Mouse (Mus musculus): ENCODE data around the gene Krtap28-10. TPM values are rescaled to one million over a fixed set of nuclear protein-coding genes. Genes with fewer than 3 reads are reported as not detected.
"Not testable (repeated sequence)": the region's sequence is repeated elsewhere in the genome, so short reads cannot be mapped to it uniquely, and the experiment has no call there.

Gene Krtap28-10
- polyA plus RNA-seq, 1 experiment from 2014 or later, result not detected

DNA sequence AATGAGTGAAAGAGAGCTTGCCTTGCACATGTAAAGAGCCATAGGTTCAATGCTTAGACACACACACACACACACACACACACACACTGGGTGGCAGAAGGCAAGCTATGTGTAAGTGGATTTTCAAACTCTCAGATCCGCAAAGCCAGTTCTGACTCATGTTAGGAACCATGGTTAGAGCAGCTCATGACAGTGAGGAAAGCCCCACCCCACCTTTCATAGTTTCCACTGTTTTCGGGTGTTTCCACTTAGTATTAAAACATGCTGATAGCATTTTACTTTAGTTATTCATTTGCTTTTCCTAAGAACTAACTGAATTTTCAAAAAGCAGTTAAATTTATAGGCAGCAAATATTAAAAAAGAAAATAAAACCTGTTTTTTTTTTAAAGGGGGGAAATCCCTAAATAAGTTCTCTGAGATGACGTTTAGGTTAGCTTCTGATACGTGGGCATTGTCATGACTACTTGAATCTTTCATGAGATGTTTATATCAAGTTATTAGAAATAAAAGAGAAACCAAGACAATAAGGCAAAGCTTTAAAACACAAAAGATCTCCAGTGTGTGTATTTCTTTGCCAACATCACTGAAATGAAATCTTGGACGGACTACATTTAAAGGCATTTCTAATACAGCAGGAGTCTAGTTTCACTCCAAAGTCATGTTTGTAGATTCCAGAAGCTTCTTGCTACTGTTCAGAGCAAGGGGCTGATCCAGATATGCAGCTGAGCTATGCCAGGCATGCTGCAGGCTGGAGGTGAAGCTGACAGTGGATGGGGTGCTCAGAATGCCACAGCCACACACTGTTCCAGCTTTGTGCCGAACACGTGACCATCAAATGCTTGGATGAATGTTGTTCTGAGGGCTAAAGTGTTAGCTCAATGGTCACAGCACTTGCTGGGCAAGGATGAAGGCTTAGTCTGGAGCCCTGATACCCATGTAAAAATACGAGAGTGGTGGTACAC, 35.8 kb downstream of the Krtap28-10 start:
- H3K27me3 ChIP-seq, result no peaks in the 10 kb centered on the region
- no peak overlapping the region for H3K4me3 ChIP-seq
- no peaks in the 10 kb centered on the region for H3K9me3 ChIP-seq
- H3K27ac ChIP-seq, result no peak overlapping the region
- H3K4me2 ChIP-seq, result no peak overlapping the region
- no peaks in the 10 kb centered on the region for H3K36me3 ChIP-seq
- no peaks in the 10 kb centered on the region for H3K4me1 ChIP-seq
- no peak overlapping the region for H3K9ac ChIP-seq
- WGBS, result 77% methylated on average over 8 of the region's 8 CpGs
- no peak for ATAC-seq (ENCODE audit: insufficient number of reproducible peaks, insufficient read depth, low FRiP score, low TSS enrichment, low read depth)

DNA sequence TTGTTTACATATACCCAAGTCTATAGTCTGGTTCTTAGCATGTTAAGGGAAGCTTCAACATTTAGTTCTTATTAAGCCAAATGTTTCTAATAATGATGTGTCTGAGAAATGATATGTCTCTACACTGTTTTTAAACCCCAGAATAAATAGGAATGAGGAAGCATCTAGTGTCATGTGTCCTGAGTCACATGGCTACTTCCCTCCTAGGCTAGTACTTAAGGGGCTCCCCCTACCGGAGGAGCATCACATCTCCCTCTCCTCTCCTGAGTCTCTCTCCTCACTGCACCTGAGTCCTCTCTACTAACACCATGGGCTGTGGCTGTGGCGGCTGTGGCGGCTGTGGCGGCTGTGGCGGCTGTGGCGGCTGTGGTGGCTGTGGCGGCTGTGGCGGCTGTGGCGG, 42.0 kb downstream of the Krtap28-10 start, which contains the start of gene Gm47959:
Gm47959 (plus strand) TSS at position 243 of the 400 bp plus-strand sequence.
- not testable (repeated sequence) for ATAC-seq (ENCODE audit: insufficient number of reproducible peaks, insufficient read depth, low FRiP score, low TSS enrichment, low read depth); H3K4me2 ChIP-seq; H3K4me1 ChIP-seq; H3K4me3 ChIP-seq; H3K27ac ChIP-seq; H3K27me3 ChIP-seq; H3K36me3 ChIP-seq; H3K9ac ChIP-seq; H3K9me3 ChIP-seq
- WGBS, result 95% methylated on average over 9 of the region's 9 CpGs

- no peak overlapping the region for H3K27ac ChIP-seq
- no peak for ATAC-seq (ENCODE audit: insufficient number of reproducible peaks, insufficient read depth, low FRiP score, low TSS enrichment, low read depth)
- 81% methylated on average over 3 of the region's 3 CpGs for WGBS
- H3K9ac ChIP-seq, result no peak overlapping the region
- H3K4me2 ChIP-seq, result no peak overlapping the region
- no peaks in the 10 kb centered on the region for H3K9me3 ChIP-seq
- H3K36me3 ChIP-seq, result no peaks in the 10 kb centered on the region
- no peaks in the 10 kb centered on the region for H3K27me3 ChIP-seq
- H3K4me3 ChIP-seq, result no peak overlapping the region
- H3K4me1 ChIP-seq, result no peaks in the 10 kb centered on the region
Measured at GRCm38 (mm10) chr1:82993947-82994346, 48.3 kb downstream of the Krtap28-10 start.

GRCm38 (mm10) chr1:82992093-82992492, 50.2 kb downstream of the Krtap28-10 start:
- WGBS, result 91% methylated on average over 6 of the region's 6 CpGs
- no peak for ATAC-seq (ENCODE audit: insufficient number of reproducible peaks, insufficient read depth, low FRiP score, low TSS enrichment, low read depth)
- no peaks in the 10 kb centered on the region for H3K27me3 ChIP-seq
- H3K27ac ChIP-seq, result no peak overlapping the region
- H3K4me2 ChIP-seq, result no peak overlapping the region
- H3K9ac ChIP-seq, result no peak overlapping the region
- H3K4me3 ChIP-seq, result no peak overlapping the region
- no peaks in the 10 kb centered on the region for H3K9me3 ChIP-seq
- H3K36me3 ChIP-seq, result no peaks in the 10 kb centered on the region
- H3K4me1 ChIP-seq, result no peaks in the 10 kb centered on the region

GRCm38 (mm10) chr1:82991596-82991995, 50.7 kb downstream of the Krtap28-10 start:
- Histone ChIP-seq H3K4me1 (no peaks in the 10 kb centered on the region), H3K36me3 (no peaks in the 10 kb centered on the region), H3K4me3 (no peak overlapping the region), H3K9ac (no peak overlapping the region), H3K9me3 (no peaks in the 10 kb centered on the region), H3K27ac (no peak overlapping the region), H3K4me2 (no peak overlapping the region), H3K27me3 (no peaks in the 10 kb centered on the region)
- 77% methylated on average over 3 of the region's 3 CpGs for WGBS
- ATAC-seq (ENCODE audit: insufficient number of reproducible peaks, insufficient read depth, low FRiP score, low TSS enrichment, low read depth), result no peak

Other genes starting within 250 kb of the Krtap28-10 start
- gene Agfg1, start 203.0 kb downstream of the Krtap28-10 start, polyA plus RNA-seq (2015; fragmentation: Nextera tagmentation; extraction: Ambion mirVana), result 22.9 and 28.1 TPM in 2 replicates
- 0.35 TPM in 1 of 2 replicates, not detected in the other for gene A030005L19Rik, start 129.2 kb downstream of the Krtap28-10 start, polyA plus RNA-seq (2015; fragmentation: Nextera tagmentation; extraction: Ambion mirVana)
- gene A030014E15Rik, start 117.6 kb downstream of the Krtap28-10 start, polyA plus RNA-seq (2015; fragmentation: Nextera tagmentation; extraction: Ambion mirVana), result not detected in 2 replicates
- gene Gm6217, start 111.1 kb downstream of the Krtap28-10 start, polyA plus RNA-seq (2015; fragmentation: Nextera tagmentation; extraction: Ambion mirVana), result not detected in 2 replicates
- not detected in 2 replicates for gene A030003K21Rik, start 99.1 kb downstream of the Krtap28-10 start, polyA plus RNA-seq (2015; fragmentation: Nextera tagmentation; extraction: Ambion mirVana)
- not detected in 2 replicates for gene Gm7544, start 86.5 kb downstream of the Krtap28-10 start, polyA plus RNA-seq (2015; fragmentation: Nextera tagmentation; extraction: Ambion mirVana)
- not detected in 2 replicates for gene Gm47955, start 82.2 kb downstream of the Krtap28-10 start, polyA plus RNA-seq (2015; fragmentation: Nextera tagmentation; extraction: Ambion mirVana)
- gene Gm47959, start 41.9 kb downstream of the Krtap28-10 start, polyA plus RNA-seq (2015; fragmentation: Nextera tagmentation; extraction: Ambion mirVana), result not detected in 2 replicates
- gene Slc19a3, start 4.0 kb downstream of the Krtap28-10 start, polyA plus RNA-seq (2015; fragmentation: Nextera tagmentation; extraction: Ambion mirVana), result 0.13 and 0.19 TPM in 2 replicates
- not detected in 2 replicates for gene Gm47969, start 2.5 kb upstream of the Krtap28-10 start, polyA plus RNA-seq (2015; fragmentation: Nextera tagmentation; extraction: Ambion mirVana)
- gene A030005K14Rik, start 16.9 kb upstream of the Krtap28-10 start, polyA plus RNA-seq (2015; fragmentation: Nextera tagmentation; extraction: Ambion mirVana), result not detected in 2 replicates
- not detected in 2 replicates for gene Krtap28-13, start 18.4 kb upstream of the Krtap28-10 start, polyA plus RNA-seq (2015; fragmentation: Nextera tagmentation; extraction: Ambion mirVana)
- 1.1 TPM in 1 of 2 replicates, not detected in the other for gene Ccl20, start 74.3 kb upstream of the Krtap28-10 start, polyA plus RNA-seq (2015; fragmentation: Nextera tagmentation; extraction: Ambion mirVana)
- gene Daw1, start 117.3 kb upstream of the Krtap28-10 start, polyA plus RNA-seq (2015; fragmentation: Nextera tagmentation; extraction: Ambion mirVana), result not detected in 2 replicates

Data from embryonic facial prominence, embryonic 13.5 days (tissue).